Mouse (Mus musculus): ENCODE data around the gene Slc25a23. TPM values are rescaled to one million over a fixed set of nuclear protein-coding genes. Genes with fewer than 3 reads are reported as not detected.

Slc25a23 gene
- total and polyA plus RNA-seq, 2 experiments = 54.9 to 212 TPM

DNA sequence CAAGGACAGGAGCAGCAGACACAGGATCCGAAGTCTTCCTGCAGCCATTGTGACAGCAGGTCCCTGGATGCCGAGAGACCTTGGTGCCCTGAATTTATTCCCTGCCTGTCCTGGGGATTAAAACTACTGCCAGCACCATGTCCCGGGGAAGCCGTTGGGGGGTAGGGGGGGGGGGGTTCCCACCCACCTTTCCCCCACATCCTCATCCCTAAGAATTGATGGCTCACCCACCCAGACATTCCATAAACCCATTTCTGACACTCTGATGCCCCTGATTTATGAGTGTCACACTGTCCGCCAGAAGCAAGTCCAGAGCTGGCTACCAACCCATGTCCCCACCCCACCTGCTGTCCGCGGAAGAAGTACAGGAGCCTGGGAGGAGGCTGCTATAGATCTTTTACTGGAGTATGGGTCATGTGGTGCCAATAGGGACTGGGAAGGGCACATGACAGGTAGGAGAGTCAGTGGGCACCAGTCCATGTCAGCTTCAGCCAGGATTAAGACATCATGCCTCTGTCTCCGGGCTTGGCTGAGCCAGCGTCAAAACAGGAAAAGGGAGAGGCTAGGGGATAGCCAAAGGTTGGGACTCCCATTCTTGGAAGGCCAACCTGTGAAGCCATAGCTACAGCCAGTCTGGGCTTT is 59.6 kb downstream of the Slc25a23 start, which contains the start of gene Pspn:
TSS of gene Pspn (minus strand) at position 51 of the 642 bp plus-strand sequence.
- DNase-seq (ENCODE audit: extremely low read depth, low read depth, low spot score) = no peak
- WGBS = 76% methylated on average over 9 of the region's 9 CpGs
- no peaks in the 10 kb centered on the region for H3K79me2 ChIP-seq (ENCODE audit: control insufficient read depth, insufficient read depth, low read length)
- TF ChIP-seq POLR2A (IDR thresholded peaks at IDR 0.05; ENCODE audit: extremely low read depth, insufficient read depth, low read length) (no peak), CTCF (IDR thresholded peaks at IDR 0.05; ENCODE audit: low read depth, low read length) (no peak)
- H3K27me3 ChIP-seq (ENCODE audit: control insufficient read depth, insufficient read depth, low read length) = no peaks in the 10 kb centered on the region
- no peak within 1 kb of the TSS for H3K27ac ChIP-seq (replicated peaks; ENCODE audit: insufficient read depth, low read depth, low read length)
- no peak within 1 kb of the TSS for H3K4me3 ChIP-seq (ENCODE audit: insufficient read depth, low read depth, low read length)
- 0 out of 2 replicates have a peak, but pooled peaks cover 2% of the 10 kb centered on the region for H3K4me1 ChIP-seq (ENCODE audit: control insufficient read depth, insufficient read depth, low read length)
- no peak within 1 kb of the TSS for H3K9ac ChIP-seq (ENCODE audit: low read depth, low read length)
- no peaks in the 10 kb centered on the region; the same call in 1 of the 2 replicates for H3K36me3 ChIP-seq (ENCODE audit: control insufficient read depth, insufficient read depth, low read length)

- Histone ChIP-seq H3K27me3 (ENCODE audit: control insufficient read depth, insufficient read depth, low read length) (no peaks in the 10 kb centered on the region), H3K36me3 (ENCODE audit: control insufficient read depth, insufficient read depth, low read length) (peaks cover 2% of the 10 kb centered on the region; the same call in 1 of the 2 replicates), H3K9ac (ENCODE audit: low read depth, low read length) (no peak overlapping the region), H3K4me1 (ENCODE audit: control insufficient read depth, insufficient read depth, low read length) (0 out of 2 replicates have a peak, but pooled peaks cover 2% of the 10 kb centered on the region), H3K4me3 (ENCODE audit: insufficient read depth, low read depth, low read length) (no peak overlapping the region), H3K27ac (replicated peaks; ENCODE audit: insufficient read depth, low read depth, low read length) (no peak overlapping the region), H3K79me2 (ENCODE audit: control insufficient read depth, insufficient read depth, low read length) (no peaks in the 10 kb centered on the region)
- TF ChIP-seq POLR2A (IDR thresholded peaks at IDR 0.05; ENCODE audit: extremely low read depth, insufficient read depth, low read length) (no peak), CTCF (IDR thresholded peaks at IDR 0.05; ENCODE audit: low read depth, low read length) (no peak)
- DNase-seq (ENCODE audit: extremely low read depth, low read depth, low spot score) = no peak
- 95% methylated on average over 9 of the region's 9 CpGs for WGBS
Measured at GRCm38 (mm10) chr17:56999414-56999813, 60.2 kb downstream of the Slc25a23 start.

DNA sequence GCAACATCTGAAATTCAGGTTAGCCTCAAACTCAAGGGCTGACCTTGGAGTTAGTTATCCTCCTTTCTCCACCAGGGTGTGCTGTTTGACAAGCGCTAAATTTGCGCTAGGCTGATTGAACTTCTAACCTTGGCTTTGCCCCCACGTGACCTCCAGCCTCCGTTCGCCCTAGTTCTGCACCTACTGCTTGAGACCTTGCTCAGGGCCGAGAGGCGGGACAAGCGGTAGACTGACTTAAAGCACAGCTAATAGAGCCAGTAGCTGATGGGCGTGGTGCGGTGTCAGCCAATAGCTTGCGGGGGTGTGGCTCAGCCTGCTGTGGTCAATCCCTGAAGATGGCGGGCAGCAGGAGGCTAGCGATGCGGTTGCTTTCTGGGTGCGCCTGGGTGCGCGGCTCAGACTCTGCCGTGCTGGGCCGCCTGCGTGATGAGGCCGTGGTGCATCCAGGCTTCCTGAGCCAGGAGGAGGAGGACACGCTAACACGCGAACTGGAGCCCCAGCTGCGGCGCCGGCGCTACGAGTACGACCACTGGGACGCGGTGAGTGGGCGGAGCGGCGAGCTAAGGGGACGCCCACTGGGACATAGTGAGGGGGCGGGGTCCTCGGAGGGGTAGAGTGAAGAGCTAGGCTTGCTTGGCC is 62.5 kb downstream of the Slc25a23 start, which contains the start of gene Alkbh7:
TSS of gene Alkbh7 (plus strand) at position 311 of the 639 bp plus-strand sequence.
- peak; percentile 99 for DNase-seq (ENCODE audit: extremely low read depth, low read depth, low spot score)
- Histone ChIP-seq H3K27ac (replicated peaks; ENCODE audit: insufficient read depth, low read depth, low read length) (peak within 1 kb of the TSS; percentile 54), H3K4me1 (ENCODE audit: control insufficient read depth, insufficient read depth, low read length) (0 out of 2 replicates have a peak, but pooled peaks cover 2% of the 10 kb centered on the region), H3K79me2 (ENCODE audit: control insufficient read depth, insufficient read depth, low read length) (no peaks in the 10 kb centered on the region), H3K36me3 (ENCODE audit: control insufficient read depth, insufficient read depth, low read length) (peaks cover 7% of the 10 kb centered on the region; the same call in 1 of the 2 replicates), H3K9ac (ENCODE audit: low read depth, low read length) (peak within 1 kb of the TSS; percentile 76), H3K4me3 (ENCODE audit: insufficient read depth, low read depth, low read length) (peak within 1 kb of the TSS; percentile 79), H3K27me3 (ENCODE audit: control insufficient read depth, insufficient read depth, low read length) (no peaks in the 10 kb centered on the region)
- TF ChIP-seq POLR2A (IDR thresholded peaks at IDR 0.05; ENCODE audit: extremely low read depth, insufficient read depth, low read length) (0 out of 2 replicates have a peak, but pooled peaks have one; percentile 50), CTCF (IDR thresholded peaks at IDR 0.05; ENCODE audit: low read depth, low read length) (peak; percentile 67)
- under 1% methylated on average over 38 of the region's 38 CpGs for WGBS

DNA sequence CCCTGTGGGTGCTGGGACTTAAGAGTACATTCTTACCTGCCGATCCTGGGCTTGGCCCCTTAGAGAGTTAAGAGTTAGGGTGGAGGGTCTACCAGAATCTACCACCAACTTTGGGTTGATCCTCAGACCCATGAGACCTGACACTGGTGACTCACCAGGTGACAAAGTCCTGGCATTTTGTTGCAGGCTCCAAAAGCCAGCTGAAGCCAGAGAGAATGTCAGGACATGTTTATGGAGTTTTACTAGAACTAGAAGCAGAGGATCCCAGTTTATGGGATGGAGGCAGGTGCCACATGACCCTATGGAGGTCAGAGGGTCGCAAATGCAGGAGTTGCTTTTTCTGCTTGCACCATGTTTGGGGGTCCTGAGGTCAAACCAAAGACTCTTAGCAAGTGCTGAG is 63.2 kb downstream of the Slc25a23 start:
- H3K4me3 ChIP-seq (ENCODE audit: insufficient read depth, low read depth, low read length) = no peak overlapping the region
- H3K79me2 ChIP-seq (ENCODE audit: control insufficient read depth, insufficient read depth, low read length) = no peaks in the 10 kb centered on the region
- no peak for DNase-seq (ENCODE audit: extremely low read depth, low read depth, low spot score)
- no peaks in the 10 kb centered on the region for H3K27me3 ChIP-seq (ENCODE audit: control insufficient read depth, insufficient read depth, low read length)
- WGBS = 66% methylated on average over 2 of the region's 2 CpGs
- no peak overlapping the region for H3K9ac ChIP-seq (ENCODE audit: low read depth, low read length)
- H3K36me3 ChIP-seq (ENCODE audit: control insufficient read depth, insufficient read depth, low read length) = peaks cover 7% of the 10 kb centered on the region; the same call in 1 of the 2 replicates
- H3K4me1 ChIP-seq (ENCODE audit: control insufficient read depth, insufficient read depth, low read length) = 0 out of 2 replicates have a peak, but pooled peaks cover 2% of the 10 kb centered on the region
- no peak overlapping the region for H3K27ac ChIP-seq (replicated peaks; ENCODE audit: insufficient read depth, low read depth, low read length)
- TF ChIP-seq CTCF (IDR thresholded peaks at IDR 0.05; ENCODE audit: low read depth, low read length) (no peak), POLR2A (IDR thresholded peaks at IDR 0.05; ENCODE audit: extremely low read depth, insufficient read depth, low read length) (no peak)

GRCm38 (mm10) chr17:56995046-56995445 is 64.6 kb downstream of the Slc25a23 start:
- peaks cover 9% of the 10 kb centered on the region; the same call in 1 of the 2 replicates for H3K79me2 ChIP-seq (ENCODE audit: control insufficient read depth, insufficient read depth, low read length)
- 81% methylated on average over 8 of the region's 8 CpGs for WGBS
- H3K4me3 ChIP-seq (ENCODE audit: insufficient read depth, low read depth, low read length) = no peak overlapping the region
- no peak overlapping the region for H3K9ac ChIP-seq (ENCODE audit: low read depth, low read length)
- H3K27me3 ChIP-seq (ENCODE audit: control insufficient read depth, insufficient read depth, low read length) = no peaks in the 10 kb centered on the region
- TF ChIP-seq POLR2A (IDR thresholded peaks at IDR 0.05; ENCODE audit: extremely low read depth, insufficient read depth, low read length) (no peak), CTCF (IDR thresholded peaks at IDR 0.05; ENCODE audit: low read depth, low read length) (no peak)
- H3K27ac ChIP-seq (replicated peaks; ENCODE audit: insufficient read depth, low read depth, low read length) = no peak overlapping the region
- H3K4me1 ChIP-seq (ENCODE audit: control insufficient read depth, insufficient read depth, low read length) = peaks cover 7% of the 10 kb centered on the region
- no peak for DNase-seq (ENCODE audit: extremely low read depth, low read depth, low spot score)
- peaks cover 7% of the 10 kb centered on the region; the same call in 1 of the 2 replicates for H3K36me3 ChIP-seq (ENCODE audit: control insufficient read depth, insufficient read depth, low read length)

Other genes with a start within 250 kb of the Slc25a23 start
- gene Rfx2, start 228.8 kb downstream of the Slc25a23 start, total RNA-seq (2014; rRNA removed) = 0.18 and 0.54 TPM in 2 replicates
- gene Rfx2, start 228.8 kb downstream of the Slc25a23 start, polyA plus RNA-seq (2012; rRNA removed) = 0.87 and 1.0 TPM in 2 replicates
- gene Acsbg2, start 185.4 kb downstream of the Slc25a23 start, total RNA-seq (2014; rRNA removed) = not detected in 2 replicates
- not detected in 2 replicates for gene Acsbg2, start 185.4 kb downstream of the Slc25a23 start, polyA plus RNA-seq (2012; rRNA removed)
- gene 1700061G19Rik, start 184.4 kb downstream of the Slc25a23 start, total RNA-seq (2014; rRNA removed) = not detected in 2 replicates
- 0.02 TPM in 1 of 2 replicates, not detected in the other for gene 1700061G19Rik, start 184.4 kb downstream of the Slc25a23 start, polyA plus RNA-seq (2012; rRNA removed)
- gene Mllt1, start 124.4 kb downstream of the Slc25a23 start, total RNA-seq (2014; rRNA removed) = 3.0 and 4.4 TPM in 2 replicates
- 19.4 and 22.7 TPM in 2 replicates for gene Mllt1, start 124.4 kb downstream of the Slc25a23 start, polyA plus RNA-seq (2012; rRNA removed)
- not detected in 2 replicates for gene Acer1, start 77.7 kb downstream of the Slc25a23 start, total RNA-seq (2014; rRNA removed)
- gene Acer1, start 77.7 kb downstream of the Slc25a23 start, polyA plus RNA-seq (2012; rRNA removed) = not detected in 2 replicates
- 75.6 and 93.8 TPM in 2 replicates for gene Clpp, start 69.6 kb downstream of the Slc25a23 start, total RNA-seq (2014; rRNA removed)
- 174 and 184 TPM in 2 replicates for gene Clpp, start 69.6 kb downstream of the Slc25a23 start, polyA plus RNA-seq (2012; rRNA removed)
- 23.2 and 24.4 TPM in 2 replicates for gene Alkbh7, start 62.5 kb downstream of the Slc25a23 start, total RNA-seq (2014; rRNA removed)
- 42.0 and 51.1 TPM in 2 replicates for gene Alkbh7, start 62.5 kb downstream of the Slc25a23 start, polyA plus RNA-seq (2012; rRNA removed)
- not detected in 2 replicates for gene Pspn, start 59.8 kb downstream of the Slc25a23 start, total RNA-seq (2014; rRNA removed)
- not detected in 2 replicates for gene Pspn, start 59.8 kb downstream of the Slc25a23 start, polyA plus RNA-seq (2012; rRNA removed)
- gene Gtf2f1, start 48.6 kb downstream of the Slc25a23 start, total RNA-seq (2014; rRNA removed) = 10.9 and 11.9 TPM in 2 replicates
- 10.4 and 10.6 TPM in 2 replicates for gene Gtf2f1, start 48.6 kb downstream of the Slc25a23 start, polyA plus RNA-seq (2012; rRNA removed)
- gene Gm17949, start 48.4 kb downstream of the Slc25a23 start, total RNA-seq (2014; rRNA removed) = not detected in 2 replicates
- not detected in 2 replicates for gene Gm17949, start 48.4 kb downstream of the Slc25a23 start, polyA plus RNA-seq (2012; rRNA removed)
- 7.6 and 15.6 TPM in 2 replicates for gene Khsrp, start 28.3 kb downstream of the Slc25a23 start, total RNA-seq (2014; rRNA removed)
- gene Khsrp, start 28.3 kb downstream of the Slc25a23 start, polyA plus RNA-seq (2012; rRNA removed) = 30.3 and 38.9 TPM in 2 replicates
- not detected in 2 replicates for gene Slc25a41, start 18.2 kb downstream of the Slc25a23 start, total RNA-seq (2014; rRNA removed)
- not detected in 2 replicates for gene Slc25a41, start 18.2 kb downstream of the Slc25a23 start, polyA plus RNA-seq (2012; rRNA removed)
- gene Crb3, start 758 bp downstream of the Slc25a23 start, total RNA-seq (2014; rRNA removed) = 21.9 and 27.7 TPM in 2 replicates
- gene Crb3, start 758 bp downstream of the Slc25a23 start, polyA plus RNA-seq (2012; rRNA removed) = 45.6 and 57.7 TPM in 2 replicates
- 0.54 and 0.92 TPM in 2 replicates for gene Dennd1c, start 18.7 kb upstream of the Slc25a23 start, total RNA-seq (2014; rRNA removed)
- 1.2 and 1.6 TPM in 2 replicates for gene Dennd1c, start 18.7 kb upstream of the Slc25a23 start, polyA plus RNA-seq (2012; rRNA removed)
- gene Tubb4a, start 27.9 kb upstream of the Slc25a23 start, total RNA-seq (2014; rRNA removed) = 0.18 and 0.27 TPM in 2 replicates
- 0.16 and 0.24 TPM in 2 replicates for gene Tubb4a, start 27.9 kb upstream of the Slc25a23 start, polyA plus RNA-seq (2012; rRNA removed)
- 0.18 and 0.54 TPM in 2 replicates for gene Tnfsf9, start 45.5 kb upstream of the Slc25a23 start, total RNA-seq (2014; rRNA removed)
- 0.09 and 0.15 TPM in 2 replicates for gene Tnfsf9, start 45.5 kb upstream of the Slc25a23 start, polyA plus RNA-seq (2012; rRNA removed)
- gene Cd70, start 89.9 kb upstream of the Slc25a23 start, total RNA-seq (2014; rRNA removed) = 1.0 TPM in 1 of 2 replicates, not detected in the other
- not detected in 2 replicates for gene Cd70, start 89.9 kb upstream of the Slc25a23 start, polyA plus RNA-seq (2012; rRNA removed)
- gene Tnfsf14, start 134.3 kb upstream of the Slc25a23 start, total RNA-seq (2014; rRNA removed) = 0.27 and 0.28 TPM in 2 replicates
- gene Tnfsf14, start 134.3 kb upstream of the Slc25a23 start, polyA plus RNA-seq (2012; rRNA removed) = 0.42 and 0.75 TPM in 2 replicates
- gene C3, start 168.3 kb upstream of the Slc25a23 start, total RNA-seq (2014; rRNA removed) = 5,384 and 7,708 TPM in 2 replicates
- gene C3, start 168.3 kb upstream of the Slc25a23 start, polyA plus RNA-seq (2012; rRNA removed) = 3,773 and 3,833 TPM in 2 replicates
- 10.7 and 11.7 TPM in 2 replicates for gene Gpr108, start 188.6 kb upstream of the Slc25a23 start, total RNA-seq (2014; rRNA removed)
- 19.3 and 23.7 TPM in 2 replicates for gene Gpr108, start 188.6 kb upstream of the Slc25a23 start, polyA plus RNA-seq (2012; rRNA removed)
- 4.6 and 5.1 TPM in 2 replicates for gene Trip10, start 189.6 kb upstream of the Slc25a23 start, total RNA-seq (2014; rRNA removed)
- 4.8 and 7.2 TPM in 2 replicates for gene Trip10, start 189.6 kb upstream of the Slc25a23 start, polyA plus RNA-seq (2012; rRNA removed)
- gene Vav1, start 219.2 kb upstream of the Slc25a23 start, total RNA-seq (2014; rRNA removed) = 2.7 and 2.9 TPM in 2 replicates
- gene Vav1, start 219.2 kb upstream of the Slc25a23 start, polyA plus RNA-seq (2012; rRNA removed) = 1.3 and 1.9 TPM in 2 replicates

Data from liver, adult 2 months (tissue).